Mouse (Mus musculus) spleen, adult 2 months (tissue): ENCODE results near the gene Asl. TPM values are rescaled to one million over a fixed set of nuclear protein-coding genes. Genes with fewer than 3 reads are reported as not detected.

ENCODE experiments used
- DNase-seq, 2 experiments: peaks; one replicate each; pipeline versions ENCODE4 v3.0.0 to v3.0.0-alpha.2; 2012 to 2021; ENCODE audit warnings: low spot score in 2 of 2, low read depth in 1 of 2
- H3K27ac ChIP-seq: fragments of 200-500 bp; 2 replicates; pipeline ENCODE4 v1.5.1; 2012; ENCODE audit warnings: low read length, inconsistent platforms; ENCODE audit not compliant: insufficient read depth
- H3K27me3 ChIP-seq: fragments of 200-500 bp; 2 replicates; pipeline ENCODE4 v1.6.1; 2012; ENCODE audit warnings: mild to moderate bottlenecking, moderate library complexity, low read length, inconsistent platforms; ENCODE audit not compliant: control insufficient read depth, insufficient read depth
- H3K36me3 ChIP-seq: fragments of 200-500 bp; 2 replicates; pipeline ENCODE4 v1.6.1; 2012; ENCODE audit warnings: mild to moderate bottlenecking, low read length, inconsistent platforms; ENCODE audit not compliant: control insufficient read depth, insufficient read depth
- H3K4me1 ChIP-seq: fragments of 200-500 bp; 2 replicates; pipeline ENCODE4 v1.6.1; 2011; ENCODE audit warnings: inconsistent platforms; ENCODE audit not compliant: control insufficient read depth, insufficient read depth, insufficient read length
- H3K4me3 ChIP-seq: fragments of 200-500 bp; 2 replicates; pipeline ENCODE4 v1.5.1; 2011; ENCODE audit warnings: mild to moderate bottlenecking, inconsistent platforms; ENCODE audit not compliant: insufficient read depth, insufficient read length; ENCODE audit errors: extremely low read depth
- CTCF ChIP-seq: fragments of 200-500 bp; IDR thresholded peaks from 2 replicates; pipeline ENCODE4 v1.5.1; 2011; ENCODE audit warnings: mild to moderate bottlenecking, inconsistent platforms; ENCODE audit not compliant: insufficient read depth, insufficient read length, insufficient replicate concordance; ENCODE audit errors: extremely low read depth
- POLR2A ChIP-seq: fragments of 200-500 bp; IDR thresholded peaks from 2 replicates; pipeline ENCODE4 v1.6.1; 2011; ENCODE audit warnings: low read depth, low read length, inconsistent platforms
- WGBS: fragments of 180-500 bp; shearing (Covaris S2); methylation state at CpG from one replicate; pipeline ENCODE4 v1.1.7; 2018; 5-methylcytosine and 5-hydroxymethylcytosine counted together
- polyA plus RNA-seq: library from polyadenylated mRNA; depleted of rRNA; stranded (reverse); fragments of >200 nt; gene quantifications from 2 replicates; pipeline ENCODE4 v1.2.3, GENCODE M21; 2012

The Asl gene
- polyA plus RNA-seq, 1 experiment: 18.0 TPM

GRCm38 (mm10) chr5:130065579-130065978, 36.5 kb upstream of the Asl start:
- H3K27me3 ChIP-seq: no peaks in the 10 kb centered on the region
- peaks cover 14% of the 10 kb centered on the region; the same call in 1 of the 2 replicates for H3K4me1 ChIP-seq
- no peak overlapping the region for H3K27ac ChIP-seq
- no peak overlapping the region for H3K4me3 ChIP-seq
- WGBS: 96% methylated on average over 1 of the region's 1 CpGs
- DNase-seq: no peak
- TF ChIP-seq CTCF (no peak; the same call in 1 of the 2 replicates), POLR2A (no peak)
- H3K36me3 ChIP-seq: no peaks in the 10 kb centered on the region; the same call in 1 of the 2 replicates

DNA sequence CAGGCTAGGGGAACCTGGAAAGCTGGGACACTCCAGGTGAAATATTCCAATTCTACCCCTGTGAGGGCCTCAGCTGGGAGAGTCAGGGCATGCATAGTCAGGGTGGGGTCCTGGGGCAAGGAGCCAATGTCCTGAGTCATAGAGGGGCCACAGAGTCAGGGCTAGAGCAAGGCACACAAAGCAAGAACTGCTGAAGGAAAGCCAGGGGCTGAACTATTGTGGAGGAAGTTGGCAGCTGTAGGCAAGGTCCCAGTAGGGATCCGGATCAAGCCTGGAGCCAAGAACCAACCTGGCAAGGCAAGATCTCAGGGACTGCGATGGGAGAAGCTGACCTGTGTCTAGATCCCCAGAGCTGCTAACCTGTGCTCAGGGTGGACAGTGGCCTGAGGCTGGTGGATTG, 34.7 kb upstream of the Asl start:
- TF ChIP-seq CTCF (no peak), POLR2A (no peak)
- H3K36me3 ChIP-seq: peaks cover 6% of the 10 kb centered on the region
- 81% methylated on average over 2 of the region's 2 CpGs for WGBS
- H3K4me1 ChIP-seq: peaks cover 14% of the 10 kb centered on the region; the same call in 1 of the 2 replicates
- DNase-seq: no peak
- no peaks in the 10 kb centered on the region for H3K27me3 ChIP-seq
- no peak overlapping the region for H3K4me3 ChIP-seq
- no peak overlapping the region for H3K27ac ChIP-seq

DNA sequence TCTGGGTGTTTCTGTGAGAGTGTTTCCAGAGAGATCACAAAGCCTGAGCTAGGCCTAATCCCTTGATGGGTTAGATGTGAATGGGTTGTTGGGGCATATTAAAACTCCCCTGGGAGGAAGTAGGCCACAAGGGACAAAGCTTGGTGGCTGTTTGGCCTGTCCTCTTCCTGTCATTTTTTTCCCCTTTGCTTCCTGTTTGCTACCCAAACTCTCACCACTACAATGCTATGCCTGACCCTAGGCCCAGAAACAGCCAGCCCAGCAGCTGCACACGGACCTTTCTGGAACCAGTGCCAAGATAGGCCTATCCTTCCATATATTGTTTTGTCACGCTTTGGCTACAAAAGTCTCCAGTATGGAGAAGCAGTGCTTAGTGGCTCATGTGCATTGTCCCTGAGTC, 33.0 kb upstream of the Asl start:
- DNase-seq: peak; percentile 36 to 51
- Histone ChIP-seq H3K27ac (peak overlapping the region; percentile 61), H3K36me3 (peaks cover 7% of the 10 kb centered on the region), H3K27me3 (no peaks in the 10 kb centered on the region), H3K4me1 (peaks cover 14% of the 10 kb centered on the region; the same call in 1 of the 2 replicates), H3K4me3 (no peak overlapping the region)
- no peak for TF ChIP-seq CTCF
- no peak for TF ChIP-seq POLR2A
- WGBS: 23% methylated on average over 2 of the region's 2 CpGs

GRCm38 (mm10) chr5:130060329-130060665, 31.2 kb upstream of the Asl start:
- peaks cover 7% of the 10 kb centered on the region for H3K36me3 ChIP-seq
- no peak for TF ChIP-seq POLR2A
- TF ChIP-seq CTCF: no peak
- no peaks in the 10 kb centered on the region for H3K27me3 ChIP-seq
- peaks cover 14% of the 10 kb centered on the region; the same call in 1 of the 2 replicates for H3K4me1 ChIP-seq
- no peak overlapping the region for H3K4me3 ChIP-seq
- H3K27ac ChIP-seq: no peak overlapping the region
- WGBS: 93% methylated on average over 4 of the region's 4 CpGs
- DNase-seq: no peak

GRCm38 (mm10) chr5:130059413-130060328, 30.6 kb upstream of the Asl start:
- Histone ChIP-seq H3K36me3 (peaks cover 7% of the 10 kb centered on the region), H3K4me1 (peaks cover 14% of the 10 kb centered on the region; the same call in 1 of the 2 replicates)

DNA sequence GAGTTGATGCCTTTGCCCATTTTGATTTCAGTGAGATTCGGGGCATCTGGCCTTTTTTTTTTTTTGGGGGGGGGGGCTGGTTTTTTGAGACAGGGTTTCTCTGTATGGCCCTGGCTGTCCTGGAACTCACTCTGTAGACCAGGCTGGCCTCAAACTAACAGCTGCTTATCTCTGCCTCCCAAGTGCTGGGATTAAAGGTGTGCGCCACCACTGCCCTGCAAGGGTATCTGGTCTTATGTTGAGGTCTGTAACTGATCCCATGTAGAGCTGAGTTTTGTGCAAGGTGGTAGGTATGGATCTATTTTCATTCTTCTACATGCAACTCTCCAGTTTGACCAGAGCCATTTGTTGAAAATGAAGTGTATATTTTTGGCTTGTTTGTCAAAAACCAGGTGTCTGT, 27.3 kb upstream of the Asl start:
- 90% methylated on average over 2 of the region's 2 CpGs for WGBS
- Histone ChIP-seq H3K36me3 (peaks cover 9% of the 10 kb centered on the region), H3K27ac (no peak overlapping the region), H3K4me1 (peaks cover under 1% of the 10 kb centered on the region; the same call in 1 of the 2 replicates), H3K4me3 (no peak overlapping the region), H3K27me3 (no peaks in the 10 kb centered on the region)
- TF ChIP-seq CTCF (no peak), POLR2A (no peak)
- no peak for DNase-seq

More at GRCm38 (mm10) chr5:130059413-130060328, 30.6 kb upstream of the Asl start:
- DNase-seq: no peak
- H3K27me3 ChIP-seq: no peaks in the 10 kb centered on the region
- no peak overlapping the region for H3K27ac ChIP-seq
- 87% methylated on average over 12 of the region's 12 CpGs for WGBS
- TF ChIP-seq CTCF (no peak), POLR2A (no peak)
- no peak overlapping the region for H3K4me3 ChIP-seq

GRCm38 (mm10) chr5:130055688-130056087, 26.6 kb upstream of the Asl start:
- H3K27me3 ChIP-seq: no peaks in the 10 kb centered on the region
- H3K36me3 ChIP-seq: peaks cover 16% of the 10 kb centered on the region
- 96% methylated on average over 4 of the region's 4 CpGs for WGBS
- no peak overlapping the region for H3K4me3 ChIP-seq
- no peak for DNase-seq
- H3K4me1 ChIP-seq: no peaks in the 10 kb centered on the region; the same call in 1 of the 2 replicates
- TF ChIP-seq CTCF (no peak), POLR2A (no peak)
- H3K27ac ChIP-seq: no peak overlapping the region
